Mouse (Mus musculus) neural tube, embryonic 13.5 days (tissue): Measurements from ENCODE around the gene BC053393. TPM values are rescaled to one million over a fixed set of nuclear protein-coding genes. Genes with fewer than 3 reads are reported as not detected.

Source experiments
- ATAC-seq: fragments of 200-750 bp; cut with Nextera tagmentation; 2 replicates; pipeline ENCODE4 v1.8.0; 2017; ENCODE audit warnings: low read depth, mild to moderate bottlenecking, moderate TSS enrichment, moderate library complexity
- H3K27ac ChIP-seq: fragments of 300-500 bp; sonication (generic); replicated peaks from 2 replicates; pipeline ENCODE4 v1.5.1; 2015; ENCODE audit warnings: moderate library complexity, mild to moderate bottlenecking, inconsistent platforms
- H3K27me3 ChIP-seq: fragments of 300-500 bp; sonication (generic); 2 replicates; pipeline ENCODE4 v1.6.1; 2015; ENCODE audit warnings: mild to moderate bottlenecking, inconsistent platforms
- H3K36me3 ChIP-seq: fragments of 300-500 bp; sonication (generic); 2 replicates; pipeline ENCODE4 v1.6.1; 2015; ENCODE audit warnings: mild to moderate bottlenecking, inconsistent platforms
- H3K4me1 ChIP-seq: fragments of 300-500 bp; sonication (generic); replicated peaks from 2 replicates; pipeline ENCODE4 v1.6.1; 2015; ENCODE audit warnings: inconsistent platforms
- H3K4me2 ChIP-seq: fragments of 300-500 bp; sonication (generic); 2 replicates; pipeline ENCODE4 v1.6.1; 2015; ENCODE audit warnings: inconsistent platforms, mild to moderate bottlenecking, moderate library complexity
- H3K4me3 ChIP-seq: fragments of 300-500 bp; sonication (generic); 2 replicates; pipeline ENCODE4 v1.5.1; 2015; ENCODE audit warnings: mild to moderate bottlenecking, inconsistent platforms
- H3K9ac ChIP-seq: fragments of 300-500 bp; sonication (generic); 2 replicates; pipeline ENCODE4 v1.6.1; 2015; ENCODE audit warnings: moderate library complexity, mild to moderate bottlenecking, inconsistent platforms
- H3K9me3 ChIP-seq: fragments of 300-500 bp; sonication (generic); 2 replicates; pipeline ENCODE4 v1.6.1; 2016; ENCODE audit warnings: inconsistent platforms
- WGBS: fragments of 180-500 bp; shearing (Covaris S2); methylation state at CpG from one replicate; pipeline ENCODE4 v1.1.7; 2015; 5-methylcytosine and 5-hydroxymethylcytosine counted together
- polyA plus RNA-seq: library from polyadenylated mRNA; unstranded; fragments of >200 nt; fragmentation: Nextera tagmentation; extraction: Ambion mirVana; gene quantifications from 2 replicates; pipeline ENCODE4 v1.2.1, GENCODE M21; 2015

Gene BC053393
- not detected in 2 replicates for polyA plus RNA-seq

DNA sequence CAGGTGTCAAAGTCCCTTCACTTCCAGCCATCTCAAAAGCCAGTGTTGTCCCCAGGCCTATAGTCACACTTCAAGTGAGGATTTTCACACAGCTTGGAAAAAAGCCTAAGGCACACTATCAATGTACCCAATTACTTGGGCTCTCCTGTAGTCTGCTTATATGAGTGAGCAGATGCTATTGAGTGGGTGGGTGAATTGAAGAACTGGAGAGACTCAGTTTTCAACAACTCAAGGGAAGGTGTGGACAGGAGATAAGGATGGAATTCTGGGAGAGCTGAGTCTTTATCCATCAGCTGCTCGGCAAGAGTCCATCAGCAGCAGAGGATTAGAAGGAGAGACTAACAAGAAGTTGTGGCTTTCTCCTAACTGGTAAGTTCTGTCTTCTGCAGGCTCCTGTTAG, at the start of gene BC053393:
TSS of gene BC053393 (plus strand) at position 210 of the 400 bp plus-strand sequence.
- no peak within 1 kb of the TSS for H3K9ac ChIP-seq
- WGBS = 81% methylated on average over 1 of the region's 1 CpGs
- no peaks in the 10 kb centered on the region for H3K36me3 ChIP-seq
- H3K4me1 ChIP-seq = no peaks in the 10 kb centered on the region
- no peaks in the 10 kb centered on the region for H3K27me3 ChIP-seq
- H3K27ac ChIP-seq = no peak within 1 kb of the TSS
- H3K4me2 ChIP-seq = no peak within 1 kb of the TSS
- no peak within 1 kb of the TSS for H3K4me3 ChIP-seq
- ATAC-seq = no peak
- no peaks in the 10 kb centered on the region for H3K9me3 ChIP-seq

DNA sequence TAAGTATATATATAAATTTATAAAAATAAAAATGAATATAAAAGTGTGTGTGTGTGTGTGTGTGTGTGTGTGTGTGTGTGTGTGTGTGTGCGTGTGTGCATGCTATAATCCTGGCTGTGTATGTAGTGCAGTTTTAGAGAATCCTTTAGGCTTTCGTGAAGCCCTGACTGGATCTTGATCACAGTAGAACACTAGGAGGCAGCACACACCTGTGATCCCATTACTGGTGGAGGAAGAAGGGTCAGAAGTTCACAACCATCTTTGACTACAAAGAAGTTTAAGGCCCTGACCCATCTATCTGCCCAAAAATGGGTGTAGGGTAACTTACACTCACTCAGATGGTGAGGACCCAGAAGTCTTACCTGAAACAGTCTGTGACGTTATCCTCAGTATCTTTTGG, 48.6 kb upstream of the BC053393 start:
- Histone ChIP-seq H3K4me2 (no peak overlapping the region), H3K9ac (no peak overlapping the region), H3K4me3 (no peak overlapping the region), H3K27ac (no peak overlapping the region), H3K9me3 (no peaks in the 10 kb centered on the region), H3K4me1 (no peaks in the 10 kb centered on the region), H3K27me3 (no peaks in the 10 kb centered on the region), H3K36me3 (no peaks in the 10 kb centered on the region)
- no peak for ATAC-seq
- 86% methylated on average over 3 of the region's 3 CpGs for WGBS

GRCm38 (mm10) chr11:46523912-46524311, 47.4 kb upstream of the BC053393 start, which contains the start of gene Gm12169:
Gene Gm12169, plus strand, starts transcription at chr11:46524212.
- Histone ChIP-seq H3K4me2 (no peak within 1 kb of the TSS), H3K27me3 (no peaks in the 10 kb centered on the region), H3K9ac (no peak within 1 kb of the TSS), H3K4me1 (no peaks in the 10 kb centered on the region), H3K9me3 (no peaks in the 10 kb centered on the region), H3K36me3 (no peaks in the 10 kb centered on the region), H3K4me3 (no peak within 1 kb of the TSS), H3K27ac (no peak within 1 kb of the TSS)
- ATAC-seq = no peak
- WGBS = 96% methylated on average over 2 of the region's 2 CpGs

GRCm38 (mm10) chr11:46530149-46530548, 41.2 kb upstream of the BC053393 start:
- no peak for ATAC-seq
- no peaks in the 10 kb centered on the region for H3K9me3 ChIP-seq
- no peak overlapping the region for H3K4me3 ChIP-seq
- no peaks in the 10 kb centered on the region for H3K27me3 ChIP-seq
- no peak overlapping the region for H3K9ac ChIP-seq
- 76% methylated on average over 4 of the region's 4 CpGs for WGBS
- no peak overlapping the region for H3K27ac ChIP-seq
- H3K36me3 ChIP-seq = no peaks in the 10 kb centered on the region
- no peak overlapping the region for H3K4me2 ChIP-seq
- no peaks in the 10 kb centered on the region for H3K4me1 ChIP-seq

DNA sequence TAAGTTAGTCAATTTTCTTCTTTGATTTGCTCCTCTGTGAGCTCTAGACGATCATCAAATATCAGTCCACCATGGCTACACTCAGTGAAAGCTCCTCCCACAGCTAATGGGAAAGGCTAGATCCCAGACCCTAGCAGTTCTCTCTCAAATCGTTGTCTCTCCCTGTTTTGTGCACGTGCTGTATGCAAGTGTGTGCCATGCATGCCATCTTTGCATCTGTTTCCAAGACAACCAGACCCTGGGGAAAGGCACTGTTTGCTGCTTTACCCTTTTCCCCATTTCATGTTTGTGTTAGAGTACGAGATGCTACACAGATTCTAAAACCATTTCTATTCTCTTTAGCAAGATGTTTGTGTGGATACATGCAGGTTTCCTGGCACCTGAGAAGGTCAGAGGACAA, 34.4 kb upstream of the BC053393 start:
- Histone ChIP-seq H3K4me1 (no peaks in the 10 kb centered on the region), H3K4me3 (no peak overlapping the region), H3K27me3 (no peaks in the 10 kb centered on the region), H3K4me2 (no peak overlapping the region), H3K36me3 (no peaks in the 10 kb centered on the region), H3K9ac (no peak overlapping the region), H3K9me3 (no peaks in the 10 kb centered on the region), H3K27ac (no peak overlapping the region)
- ATAC-seq = no peak
- WGBS = 68% methylated on average over 4 of the region's 4 CpGs

DNA sequence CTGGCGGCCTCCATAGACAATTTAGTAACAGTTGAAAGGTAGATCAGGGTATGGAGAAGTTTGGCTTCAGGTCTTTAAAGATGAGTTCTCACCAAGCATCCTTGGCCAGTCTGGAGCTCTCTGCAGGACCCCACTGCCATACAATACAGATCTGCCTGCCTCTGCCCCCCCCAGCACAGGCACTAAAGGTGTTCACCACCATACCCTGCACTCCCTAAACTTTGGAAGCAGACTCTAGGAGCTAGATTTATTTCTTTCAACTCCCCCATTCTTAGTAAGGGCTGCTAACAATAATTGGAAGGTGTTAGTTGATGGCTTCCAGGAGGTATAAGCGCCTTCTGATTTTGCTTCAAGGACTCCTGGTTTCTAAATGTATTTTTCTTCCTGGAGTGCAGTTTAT, 27.8 kb upstream of the BC053393 start:
- H3K9me3 ChIP-seq = no peaks in the 10 kb centered on the region
- no peak overlapping the region for H3K9ac ChIP-seq
- no peak overlapping the region for H3K27ac ChIP-seq
- whole genome bisulfite sequencing = 91% methylated on average over 2 of the region's 2 CpGs
- no peak overlapping the region for H3K4me2 ChIP-seq
- H3K4me3 ChIP-seq = no peak overlapping the region
- no peaks in the 10 kb centered on the region for H3K4me1 ChIP-seq
- no peaks in the 10 kb centered on the region for H3K27me3 ChIP-seq
- no peak for ATAC-seq
- no peaks in the 10 kb centered on the region for H3K36me3 ChIP-seq

DNA sequence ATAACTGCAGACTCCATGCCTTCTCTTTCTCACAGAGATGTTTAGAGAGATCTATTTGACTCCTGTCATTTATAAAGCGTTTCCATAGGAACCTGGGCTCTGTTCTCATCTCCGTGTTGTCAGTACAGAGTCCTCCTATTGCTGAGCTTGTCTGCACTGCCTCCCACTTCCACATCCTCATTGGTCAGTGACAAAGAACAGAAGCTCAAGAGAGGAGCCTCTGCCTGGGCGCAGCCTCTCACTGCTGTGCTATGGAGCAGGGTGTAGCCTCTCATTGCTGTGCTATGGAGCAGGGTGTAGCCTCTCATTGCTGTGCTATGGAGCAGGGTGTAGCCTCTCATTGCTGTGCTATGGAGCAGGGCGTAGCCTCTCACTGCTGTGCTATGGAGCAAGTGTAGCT, 21.6 kb upstream of the BC053393 start:
- H3K4me2 ChIP-seq = no peak overlapping the region
- 78% methylated on average over 4 of the region's 4 CpGs for WGBS
- no peak overlapping the region for H3K27ac ChIP-seq
- H3K27me3 ChIP-seq = no peaks in the 10 kb centered on the region
- no peaks in the 10 kb centered on the region for H3K9me3 ChIP-seq
- H3K9ac ChIP-seq = no peak overlapping the region
- no peaks in the 10 kb centered on the region for H3K4me1 ChIP-seq
- ATAC-seq = no peak
- no peak overlapping the region for H3K4me3 ChIP-seq
- no peaks in the 10 kb centered on the region for H3K36me3 ChIP-seq

- Histone ChIP-seq H3K9me3 (no peaks in the 10 kb centered on the region), H3K27ac (no peak overlapping the region), H3K27me3 (no peaks in the 10 kb centered on the region), H3K36me3 (no peaks in the 10 kb centered on the region), H3K9ac (no peak overlapping the region), H3K4me2 (no peak overlapping the region), H3K4me1 (no peaks in the 10 kb centered on the region), H3K4me3 (no peak overlapping the region)
- 100% methylated on average over 3 of the region's 3 CpGs for WGBS
- ATAC-seq = no peak
These were observed 18.6 kb upstream of the BC053393 start for GRCm38 (mm10) chr11:46552741-46553140.

GRCm38 (mm10) chr11:46561096-46561495, 10.2 kb upstream of the BC053393 start:
- no peak for ATAC-seq
- Histone ChIP-seq H3K4me3 (no peak overlapping the region), H3K36me3 (no peaks in the 10 kb centered on the region), H3K9me3 (no peaks in the 10 kb centered on the region), H3K27ac (no peak overlapping the region), H3K27me3 (no peaks in the 10 kb centered on the region), H3K9ac (no peak overlapping the region), H3K4me2 (no peak overlapping the region), H3K4me1 (no peaks in the 10 kb centered on the region)
- WGBS = 82% methylated on average over 4 of the region's 4 CpGs

GRCm38 (mm10) chr11:46564671-46565070, 6.7 kb upstream of the BC053393 start:
- no peaks in the 10 kb centered on the region for H3K36me3 ChIP-seq
- ATAC-seq = no peak
- WGBS = 81% methylated on average over 1 of the region's 1 CpGs
- H3K4me3 ChIP-seq = no peak overlapping the region
- H3K27me3 ChIP-seq = no peaks in the 10 kb centered on the region
- H3K9me3 ChIP-seq = no peaks in the 10 kb centered on the region
- no peak overlapping the region for H3K27ac ChIP-seq
- H3K4me2 ChIP-seq = no peak overlapping the region
- no peaks in the 10 kb centered on the region for H3K4me1 ChIP-seq
- no peak overlapping the region for H3K9ac ChIP-seq

DNA sequence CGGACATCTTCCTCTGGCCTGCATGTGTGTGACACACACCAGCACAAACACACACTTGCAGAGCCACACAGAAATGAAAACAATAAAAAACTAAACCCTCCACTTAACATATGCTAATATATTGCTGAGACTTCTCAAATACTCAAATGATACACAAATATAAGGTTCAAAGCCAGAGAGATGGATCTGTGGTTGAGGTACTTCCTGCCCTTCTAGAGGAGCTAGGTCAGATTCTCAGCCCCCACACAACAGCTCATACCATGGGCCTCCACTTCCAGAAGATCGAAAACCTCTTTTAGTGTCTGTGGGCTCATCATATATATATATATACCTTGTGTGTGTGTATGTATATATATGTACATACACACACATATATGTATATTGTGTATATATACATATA, 5.4 kb upstream of the BC053393 start:
- H3K27ac ChIP-seq = no peak overlapping the region
- H3K9ac ChIP-seq = no peak overlapping the region
- H3K4me2 ChIP-seq = no peak overlapping the region
- H3K4me3 ChIP-seq = no peak overlapping the region
- WGBS = 94% methylated on average over 2 of the region's 2 CpGs
- ATAC-seq = no peak
- H3K4me1 ChIP-seq = no peaks in the 10 kb centered on the region
- H3K36me3 ChIP-seq = no peaks in the 10 kb centered on the region
- H3K27me3 ChIP-seq = no peaks in the 10 kb centered on the region
- H3K9me3 ChIP-seq = no peaks in the 10 kb centered on the region

GRCm38 (mm10) chr11:46569107-46569506, 2.2 kb upstream of the BC053393 start:
- H3K4me2 ChIP-seq = no peak overlapping the region
- H3K9me3 ChIP-seq = no peaks in the 10 kb centered on the region
- H3K27me3 ChIP-seq = no peaks in the 10 kb centered on the region
- no peak for ATAC-seq
- H3K4me3 ChIP-seq = no peak overlapping the region
- H3K4me1 ChIP-seq = no peaks in the 10 kb centered on the region
- no peak overlapping the region for H3K9ac ChIP-seq
- H3K36me3 ChIP-seq = no peaks in the 10 kb centered on the region
- no peak overlapping the region for H3K27ac ChIP-seq
- WGBS = 93% methylated on average over 1 of the region's 1 CpGs

- WGBS = 68% methylated on average over 5 of the region's 5 CpGs
- no peak overlapping the region for H3K4me2 ChIP-seq
- H3K9ac ChIP-seq = no peak overlapping the region
- no peak overlapping the region for H3K4me3 ChIP-seq
- H3K4me1 ChIP-seq = no peaks in the 10 kb centered on the region
- H3K9me3 ChIP-seq = no peaks in the 10 kb centered on the region
- H3K36me3 ChIP-seq = no peaks in the 10 kb centered on the region
- no peak overlapping the region for H3K27ac ChIP-seq
- H3K27me3 ChIP-seq = no peaks in the 10 kb centered on the region
- ATAC-seq = no peak
These were observed 7.5 kb downstream of the BC053393 start for GRCm38 (mm10) chr11:46578771-46579281.
